7 mouse cellular contexts compared by ENCODE assay signal in genomic region chr4:94978590-94979499, GRCm38 (mm10). TPM values are rescaled to one million over a fixed set of nuclear protein-coding genes. Genes with fewer than 3 reads are reported as not detected.
DNase-seq lines count a peak whose midpoint lies in the region; ATAC-seq lines count a peak whose summit lies in the region.

Gene Mysm1 (minus strand): TSS chr4:94979100.

- 0 out of 2 replicates have a peak, but pooled peaks cover 6% of the 10 kb centered on the region for H3K36me3 ChIP-seq in intestine, embryonic 16.5 days (ENCODE audit: control insufficient read depth, insufficient read depth, low read length)
- peaks cover 3% of the 10 kb centered on the region; the same call in 1 of the 2 replicates for H3K36me3 ChIP-seq in midbrain, embryonic 11.5 days (ENCODE audit: control insufficient read depth, insufficient read depth, low read length)

- peak; percentile 90 for DNase-seq in adrenal gland, adult 8-10 months
- peak; percentile 97 for DNase-seq in embryo, embryonic 9.5 days (ENCODE audit: extremely low spot score)
- peak; percentile 94 to 96 for DNase-seq in gastrocnemius, postnatal 4 days (ENCODE audit: low spot score in 2 of 2)
- peak; percentile 91 to 95 for DNase-seq in left cerebral cortex, postnatal 36 days (ENCODE audit: low spot score in 2 of 2)
- peak; percentile 100 for DNase-seq in midbrain, embryonic 11.5 days (ENCODE audit: low spot score, missing footprints)
- peak; percentile 90 for DNase-seq in skeletal muscle tissue, adult 2 months (ENCODE audit: low read depth, low spot score)

- peak; percentile 100 for ATAC-seq in intestine, embryonic 16.5 days
- ATAC-seq in midbrain, embryonic 11.5 days (ENCODE audit: low FRiP score): peak; percentile 100

- H3K27me3 ChIP-seq in intestine, embryonic 16.5 days (replicated peaks; ENCODE audit: control insufficient read depth, insufficient read depth, low read length): no peaks in the 10 kb centered on the region
- no peaks in the 10 kb centered on the region for H3K27me3 ChIP-seq in midbrain, embryonic 11.5 days (ENCODE audit: control insufficient read depth, insufficient read depth, low read length)

- peak within 1 kb of the TSS; percentile 89 for H3K4me3 ChIP-seq in intestine, embryonic 16.5 days (ENCODE audit: low read length)
- peak within 1 kb of the TSS; percentile 85 for H3K4me3 ChIP-seq in midbrain, embryonic 11.5 days (ENCODE audit: low read depth, low read length)

- peaks cover 12% of the 10 kb centered on the region for H3K4me1 ChIP-seq in intestine, embryonic 16.5 days (ENCODE audit: control insufficient read depth, insufficient read depth, low read length)
- peaks cover 5% of the 10 kb centered on the region for H3K4me1 ChIP-seq in midbrain, embryonic 11.5 days (ENCODE audit: control insufficient read depth, insufficient read depth, low read length)

- no peaks in the 10 kb centered on the region for H3K9me3 ChIP-seq in intestine, embryonic 16.5 days (ENCODE audit: control insufficient read depth, low read length)
- no peaks in the 10 kb centered on the region for H3K9me3 ChIP-seq in midbrain, embryonic 11.5 days (ENCODE audit: control insufficient read depth, low read length)

- intact Hi-C loops in left cerebral cortex, postnatal 36 days (cut with DNase I): loop anchor here (2.0 kb wide), 1 partner anchor 72 kb away; no protein-coding TSS in a partner anchor

- peak within 1 kb of the TSS; percentile 84 for H3K27ac ChIP-seq in intestine, embryonic 16.5 days (ENCODE audit: low read length)
- H3K27ac ChIP-seq in midbrain, embryonic 11.5 days (ENCODE audit: low read depth, low read length): peak within 1 kb of the TSS; percentile 75

- WGBS in intestine, embryonic 16.5 days: under 1% methylated on average over 62 of the region's 69 CpGs
- WGBS in midbrain, embryonic 11.5 days: under 1% methylated on average over 68 of the region's 69 CpGs

- peak within 1 kb of the TSS; percentile 77 for H3K4me2 ChIP-seq in intestine, embryonic 16.5 days (ENCODE audit: low read depth, low read length)
- H3K4me2 ChIP-seq in midbrain, embryonic 11.5 days: peak within 1 kb of the TSS; percentile 83

- peak within 1 kb of the TSS; percentile 93 for H3K9ac ChIP-seq in intestine, embryonic 16.5 days (ENCODE audit: low read depth, low read length)
- H3K9ac ChIP-seq in midbrain, embryonic 11.5 days (ENCODE audit: low read length): peak within 1 kb of the TSS; percentile 95

RNA-seq across cellular contexts. Expression of gene Mysm1, which starts in this region (rescaled TPM):
- total RNA-seq in adrenal gland, adult 8-10 months (2022): 10 to 100 TPM; 26.1 to 38.3 (median 32.2) TPM
- total RNA-seq in gastrocnemius, postnatal 4 days (2021): 10 to 100 TPM; 21.7 to 22.2 TPM
- 17.3 and 17.6 TPM in 2 replicates for polyA plus RNA-seq in intestine, embryonic 16.5 days (2015; fragmentation: Nextera tagmentation; extraction: Ambion mirVana)
- 10 to 100 TPM; 28.4 to 34.9 TPM for total RNA-seq in left cerebral cortex, postnatal 36 days (2021)
- polyA plus RNA-seq in midbrain, embryonic 11.5 days (2014; fragmentation: Nextera tagmentation; extraction: Ambion mirVana): 24.2 and 28.3 TPM in 2 replicates

Comparison
In these comparisons a context has a peak if more than half of its experiments do, and no peak if none do; other contexts are left out.
1. Peak in every context shown above with its lines: DNase-seq, ATAC-seq, H3K4me3 ChIP-seq and H3K27ac ChIP-seq.